Mouse (Mus musculus): ENCODE measurements at regions not wholly inside any gene's neighbourhood (a gene's known extent, or its start where the extent isn't known, plus 50 kb on each side); places are given as distances from the start of the nearest gene placed in this dataset.
A peak's percentile ranks its signal among the peaks of the same experiment; 100 is the strongest.

DNA sequence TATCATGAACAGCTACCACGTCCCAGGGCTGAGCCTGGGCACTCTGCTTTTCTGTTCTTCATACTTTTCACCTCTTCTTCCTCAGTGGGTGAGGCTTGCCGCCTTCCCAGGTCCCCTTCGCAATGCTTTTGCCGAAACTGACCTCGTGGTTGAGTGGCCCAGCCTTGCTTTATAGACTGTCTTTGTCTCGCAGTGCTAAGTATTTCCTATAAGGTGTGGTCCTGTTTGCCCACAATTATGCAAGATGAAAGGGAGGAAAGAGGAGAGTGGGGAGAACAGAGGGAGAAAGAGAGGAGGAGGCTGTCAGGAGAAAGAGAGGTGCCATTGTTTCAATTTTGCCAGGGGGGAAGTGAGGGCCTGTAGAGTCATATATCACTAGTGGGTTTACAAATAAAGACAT is 71.3 kb upstream of the Pcsk6 start:
- no peaks in the 10 kb centered on the region for H3K27me3 ChIP-seq (ENCODE audit: control insufficient read depth, insufficient read depth, insufficient read length)
- H3K79me3 ChIP-seq (ENCODE audit: low read depth), result no peaks in the 10 kb centered on the region
- H3K36me3 ChIP-seq (ENCODE audit: control insufficient read depth, insufficient read depth), result no peaks in the 10 kb centered on the region
- no peak for TF ChIP-seq MYOG (IDR thresholded peaks at IDR 0.05; ENCODE audit: control insufficient read depth, extremely low read depth, insufficient read length)
- no peak for TF ChIP-seq CTCF (IDR thresholded peaks at IDR 0.05; ENCODE audit: control insufficient read depth, insufficient read depth, insufficient read length)
- TF ChIP-seq CEBPB (IDR thresholded peaks at IDR 0.05; ENCODE audit: low read depth), result no peak
- no peak for TF ChIP-seq MAX (IDR thresholded peaks at IDR 0.05)
- no peak for TF ChIP-seq USF1 (IDR thresholded peaks at IDR 0.05; ENCODE audit: low read depth)
- TF ChIP-seq MYOD1 (IDR thresholded peaks at IDR 0.05; ENCODE audit: control insufficient read depth, insufficient read length, low read depth), result no peak
- no peak for TF ChIP-seq FOSL1 (IDR thresholded peaks at IDR 0.05; ENCODE audit: insufficient read depth, low read length, poor library complexity, severe bottlenecking)
- H3K4me3 ChIP-seq (ENCODE audit: insufficient read depth, poor library complexity, severe bottlenecking), result no peak overlapping the region
- no peaks in the 10 kb centered on the region for H3K79me2 ChIP-seq (ENCODE audit: control insufficient read depth, insufficient read depth)
- H3ac ChIP-seq (ENCODE audit: control insufficient read depth, insufficient read length, low read depth), result no peak overlapping the region

GRCm38 (mm10) chr7:65792187-65792823 is 69.2 kb upstream of the Pcsk6 start:
- TF ChIP-seq FOSL1 (IDR thresholded peaks at IDR 0.05; ENCODE audit: insufficient read depth, low read length, poor library complexity, severe bottlenecking) (no peak), CEBPB (IDR thresholded peaks at IDR 0.05; ENCODE audit: low read depth) (no peak), USF1 (IDR thresholded peaks at IDR 0.05; ENCODE audit: low read depth) (no peak), MAX (IDR thresholded peaks at IDR 0.05) (no peak), CTCF (IDR thresholded peaks at IDR 0.05; ENCODE audit: control insufficient read depth, insufficient read depth, insufficient read length) (no peak), MYOG (IDR thresholded peaks at IDR 0.05; ENCODE audit: control insufficient read depth, extremely low read depth, insufficient read length) (no peak), MYOD1 (IDR thresholded peaks at IDR 0.05; ENCODE audit: control insufficient read depth, insufficient read length, low read depth) (no peak)
- Histone ChIP-seq H3K79me2 (ENCODE audit: control insufficient read depth, insufficient read depth) (no peaks in the 10 kb centered on the region), H3K79me3 (ENCODE audit: low read depth) (no peaks in the 10 kb centered on the region), H3K4me3 (ENCODE audit: insufficient read depth, poor library complexity, severe bottlenecking) (no peak overlapping the region), H3K36me3 (ENCODE audit: control insufficient read depth, insufficient read depth) (no peaks in the 10 kb centered on the region), H3K27me3 (ENCODE audit: control insufficient read depth, insufficient read depth, insufficient read length) (no peaks in the 10 kb centered on the region), H3ac (ENCODE audit: control insufficient read depth, insufficient read length, low read depth) (no peak overlapping the region)

GRCm38 (mm10) chr7:65802306-65802705 is 59.2 kb upstream of the Pcsk6 start:
- Histone ChIP-seq H3K4me3 (ENCODE audit: insufficient read depth, poor library complexity, severe bottlenecking) (no peak overlapping the region), H3K79me2 (ENCODE audit: control insufficient read depth, insufficient read depth) (no peaks in the 10 kb centered on the region), H3K27me3 (ENCODE audit: control insufficient read depth, insufficient read depth, insufficient read length) (no peaks in the 10 kb centered on the region), H3K36me3 (ENCODE audit: control insufficient read depth, insufficient read depth) (no peaks in the 10 kb centered on the region), H3ac (ENCODE audit: control insufficient read depth, insufficient read length, low read depth) (no peak overlapping the region), H3K79me3 (ENCODE audit: low read depth) (no peaks in the 10 kb centered on the region)
- TF ChIP-seq MAX (IDR thresholded peaks at IDR 0.05) (no peak), CEBPB (IDR thresholded peaks at IDR 0.05; ENCODE audit: low read depth) (no peak), MYOD1 (IDR thresholded peaks at IDR 0.05; ENCODE audit: control insufficient read depth, insufficient read length, low read depth) (no peak), MYOG (IDR thresholded peaks at IDR 0.05; ENCODE audit: control insufficient read depth, extremely low read depth, insufficient read length) (no peak), USF1 (IDR thresholded peaks at IDR 0.05; ENCODE audit: low read depth) (peak; percentile 23), FOSL1 (IDR thresholded peaks at IDR 0.05; ENCODE audit: insufficient read depth, low read length, poor library complexity, severe bottlenecking) (peak; percentile 32), CTCF (IDR thresholded peaks at IDR 0.05; ENCODE audit: control insufficient read depth, insufficient read depth, insufficient read length) (no peak)

DNA sequence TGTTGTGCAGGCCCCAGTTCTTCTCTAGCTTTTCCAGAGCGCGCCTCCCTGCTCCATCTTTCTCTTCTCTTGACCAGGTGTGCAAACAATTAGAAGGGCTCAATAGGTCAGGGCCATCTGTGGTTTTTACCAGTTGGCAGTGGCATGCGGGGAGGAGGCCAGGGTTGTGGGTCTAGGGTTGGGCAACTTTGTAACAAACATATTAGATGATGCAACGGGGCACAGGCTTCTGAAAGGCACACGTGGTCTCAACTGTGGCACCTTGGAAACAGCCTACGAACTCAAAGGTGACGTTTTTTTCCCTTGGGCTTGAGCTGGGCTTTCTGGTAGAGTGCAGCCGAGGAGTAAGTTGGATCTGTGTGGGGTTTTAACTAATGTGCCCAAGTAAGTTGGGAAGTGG is 58.7 kb upstream of the Pcsk6 start:
- H3K36me3 ChIP-seq (ENCODE audit: control insufficient read depth, insufficient read depth), result no peaks in the 10 kb centered on the region
- TF ChIP-seq MAX (IDR thresholded peaks at IDR 0.05), result no peak
- TF ChIP-seq MYOG (IDR thresholded peaks at IDR 0.05; ENCODE audit: control insufficient read depth, extremely low read depth, insufficient read length), result no peak
- peak; percentile 80 for TF ChIP-seq CEBPB (IDR thresholded peaks at IDR 0.05; ENCODE audit: low read depth)
- no peak for TF ChIP-seq MYOD1 (IDR thresholded peaks at IDR 0.05; ENCODE audit: control insufficient read depth, insufficient read length, low read depth)
- TF ChIP-seq CTCF (IDR thresholded peaks at IDR 0.05; ENCODE audit: control insufficient read depth, insufficient read depth, insufficient read length), result no peak
- TF ChIP-seq FOSL1 (IDR thresholded peaks at IDR 0.05; ENCODE audit: insufficient read depth, low read length, poor library complexity, severe bottlenecking), result no peak
- TF ChIP-seq USF1 (IDR thresholded peaks at IDR 0.05; ENCODE audit: low read depth), result peak; percentile 25
- no peak overlapping the region for H3ac ChIP-seq (ENCODE audit: control insufficient read depth, insufficient read length, low read depth)
- no peaks in the 10 kb centered on the region for H3K27me3 ChIP-seq (ENCODE audit: control insufficient read depth, insufficient read depth, insufficient read length)
- H3K4me3 ChIP-seq (ENCODE audit: insufficient read depth, poor library complexity, severe bottlenecking), result no peak overlapping the region
- no peaks in the 10 kb centered on the region for H3K79me3 ChIP-seq (ENCODE audit: low read depth)
- no peaks in the 10 kb centered on the region for H3K79me2 ChIP-seq (ENCODE audit: control insufficient read depth, insufficient read depth)

DNA sequence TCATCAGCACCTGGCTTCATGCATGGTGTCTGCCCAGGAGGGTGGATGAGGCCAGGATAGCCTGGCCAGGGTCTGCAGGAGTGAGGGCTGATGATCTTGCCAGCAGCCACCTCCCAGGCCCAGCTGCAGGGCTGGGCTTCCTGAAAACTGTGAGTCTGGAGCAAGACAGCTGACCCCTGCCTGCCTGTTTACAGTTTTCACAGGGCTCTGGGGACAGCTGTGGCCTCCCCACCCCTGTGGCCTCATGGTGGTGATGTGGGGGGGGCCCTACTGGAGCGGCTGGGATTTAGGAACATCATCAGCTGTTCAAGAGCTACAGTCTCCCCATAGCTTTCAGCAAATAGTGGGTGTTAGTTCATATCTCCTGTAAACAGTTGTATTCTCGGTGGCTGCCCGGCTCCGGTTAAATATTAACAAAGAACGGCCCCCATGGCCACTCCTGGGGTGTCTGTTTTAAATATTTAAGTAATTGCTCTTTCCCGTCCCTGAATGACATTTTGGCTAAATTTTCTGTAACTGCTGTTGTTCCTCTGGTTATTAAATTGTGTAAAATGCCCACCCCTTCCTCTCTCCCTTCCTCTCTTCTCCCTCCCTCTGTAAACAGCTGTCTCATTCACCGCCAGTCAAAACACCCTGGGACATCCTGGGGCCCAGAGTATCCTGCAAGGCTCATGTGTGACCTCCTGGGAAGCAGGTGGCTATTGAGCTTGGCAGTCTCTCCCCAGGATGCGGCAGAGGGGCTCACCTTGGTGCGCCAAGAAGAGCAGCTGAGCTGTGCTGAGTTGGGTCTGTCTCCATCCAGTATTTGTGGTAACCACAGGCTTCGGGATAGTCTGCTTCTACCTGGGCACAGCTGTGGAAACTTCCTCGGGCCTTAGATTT is 57.9 kb upstream of the Pcsk6 start:
- Histone ChIP-seq H3K79me2 (ENCODE audit: control insufficient read depth, insufficient read depth) (no peaks in the 10 kb centered on the region), H3ac (ENCODE audit: control insufficient read depth, insufficient read length, low read depth) (no peak overlapping the region), H3K36me3 (ENCODE audit: control insufficient read depth, insufficient read depth) (no peaks in the 10 kb centered on the region), H3K4me3 (ENCODE audit: insufficient read depth, poor library complexity, severe bottlenecking) (no peak overlapping the region), H3K79me3 (ENCODE audit: low read depth) (no peaks in the 10 kb centered on the region), H3K27me3 (ENCODE audit: control insufficient read depth, insufficient read depth, insufficient read length) (no peaks in the 10 kb centered on the region)
- no peak for TF ChIP-seq CEBPB (IDR thresholded peaks at IDR 0.05; ENCODE audit: low read depth)
- no peak for TF ChIP-seq FOSL1 (IDR thresholded peaks at IDR 0.05; ENCODE audit: insufficient read depth, low read length, poor library complexity, severe bottlenecking)
- no peak for TF ChIP-seq MAX (IDR thresholded peaks at IDR 0.05)
- no peak for TF ChIP-seq MYOG (IDR thresholded peaks at IDR 0.05; ENCODE audit: control insufficient read depth, extremely low read depth, insufficient read length)
- no peak for TF ChIP-seq MYOD1 (IDR thresholded peaks at IDR 0.05; ENCODE audit: control insufficient read depth, insufficient read length, low read depth)
- TF ChIP-seq CTCF (IDR thresholded peaks at IDR 0.05; ENCODE audit: control insufficient read depth, insufficient read depth, insufficient read length), result no peak
- TF ChIP-seq USF1 (IDR thresholded peaks at IDR 0.05; ENCODE audit: low read depth), result no peak

Data from C2C12 (cell line).